Mouse (Mus musculus) right cerebral cortex, postnatal 25 days (tissue): ENCODE results near the gene Tnrc6a.

Experiments used
- DNase-seq: peaks from one replicate; pipeline ENCODE4 v3.0.0; 2022

Tnrc6a gene

DNA sequence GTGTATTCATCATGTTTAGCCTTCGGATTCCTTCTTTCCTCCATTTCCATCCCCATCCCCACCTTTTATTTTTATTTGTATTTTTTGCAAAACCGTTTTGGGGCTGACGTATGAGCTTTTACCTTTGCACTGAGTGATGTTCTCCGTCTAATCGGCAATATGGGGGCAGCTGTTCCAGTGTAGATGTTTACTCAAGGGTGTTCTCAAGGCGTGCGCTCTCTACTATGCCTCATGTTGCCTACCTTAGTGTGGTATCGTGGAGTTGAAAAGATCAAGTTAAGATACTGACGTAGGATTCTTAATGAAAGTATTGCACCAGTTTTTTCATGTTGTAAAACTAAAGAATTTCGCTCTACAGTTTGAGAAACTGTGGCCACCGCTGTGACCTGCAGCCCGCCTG lies 69.5 kb downstream of the Tnrc6a start:
- DNase-seq = no peak

DNA sequence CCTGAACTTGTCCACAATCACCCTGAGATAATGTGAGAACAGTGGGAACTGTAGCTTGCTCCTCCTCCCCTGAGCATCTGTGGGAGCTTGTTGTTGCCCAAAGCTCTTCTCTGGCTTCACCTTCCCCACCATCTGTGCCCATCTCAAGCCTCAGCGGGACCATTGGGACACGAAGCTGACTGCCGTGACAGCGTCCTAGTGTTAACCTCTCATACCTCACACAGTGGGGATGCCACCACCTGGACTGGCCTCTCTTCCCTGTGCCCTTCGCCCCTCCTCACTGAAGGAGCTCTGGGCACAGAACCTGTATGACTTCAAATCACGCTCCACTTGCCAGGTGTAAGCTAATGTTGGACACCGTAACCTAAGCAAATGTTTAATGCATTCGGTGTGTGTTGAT lies 71.0 kb downstream of the Tnrc6a start:
- DNase-seq = no peak

DNA sequence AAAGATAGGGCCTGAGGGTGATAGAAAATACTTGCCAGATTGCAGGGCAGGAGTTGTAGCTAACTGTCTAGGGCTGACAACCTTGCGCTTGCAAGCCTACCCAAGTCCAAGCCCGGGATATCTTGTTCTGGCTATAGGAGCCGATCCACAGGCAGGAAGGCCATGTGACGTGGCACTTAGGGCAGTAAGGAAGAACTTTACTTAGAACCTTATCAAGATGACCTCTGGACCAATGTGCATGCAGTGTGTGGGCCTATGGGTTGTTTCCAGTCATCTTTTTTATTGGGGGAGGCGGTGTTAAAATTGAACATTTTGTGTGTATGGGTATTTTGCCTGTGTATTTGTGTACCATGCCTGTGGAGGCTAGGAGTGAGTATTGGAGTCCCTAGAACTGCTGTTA lies 72.7 kb downstream of the Tnrc6a start:
- DNase-seq = no peak

DNA sequence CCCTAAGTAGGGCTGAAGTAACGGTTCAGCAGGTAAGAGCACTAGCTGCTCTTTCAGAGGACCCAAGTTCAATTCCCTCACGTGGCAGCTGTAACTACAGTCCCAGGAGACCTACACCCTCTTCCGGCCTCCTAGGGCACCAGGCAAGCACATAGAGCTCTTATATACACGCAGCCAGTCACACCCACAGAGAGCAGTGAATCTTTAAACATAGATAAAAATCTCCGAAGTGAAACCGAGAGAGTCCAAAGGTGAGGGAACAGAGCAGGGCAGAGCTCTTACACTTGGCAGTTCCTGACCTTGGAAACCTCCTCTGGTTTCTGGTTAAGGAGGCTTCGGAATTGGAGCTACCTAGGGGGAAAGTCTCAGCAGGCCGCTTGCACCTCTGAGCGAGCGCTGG lies 75.0 kb downstream of the Tnrc6a start:
- no peak for DNase-seq

DNA sequence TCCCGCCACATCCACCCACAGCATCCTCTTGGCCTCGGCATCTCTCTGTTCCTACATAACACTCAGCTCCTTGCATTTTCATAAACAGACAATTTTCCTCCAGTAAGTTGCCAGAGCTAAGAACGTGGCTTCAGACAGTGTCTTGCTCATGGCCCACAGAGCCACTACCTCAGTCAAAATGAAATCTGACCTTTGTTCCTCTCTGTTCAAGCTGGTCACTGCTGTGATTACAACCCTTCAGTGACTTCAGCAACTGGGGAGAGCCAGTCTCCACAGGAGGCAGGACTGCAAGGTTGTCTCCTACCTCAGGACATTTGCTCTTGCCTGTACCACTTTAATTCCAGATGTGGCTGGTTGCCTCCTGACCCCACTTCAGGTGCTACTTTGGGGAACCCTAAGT lies 75.5 kb downstream of the Tnrc6a start:
- no peak for DNase-seq

DNA sequence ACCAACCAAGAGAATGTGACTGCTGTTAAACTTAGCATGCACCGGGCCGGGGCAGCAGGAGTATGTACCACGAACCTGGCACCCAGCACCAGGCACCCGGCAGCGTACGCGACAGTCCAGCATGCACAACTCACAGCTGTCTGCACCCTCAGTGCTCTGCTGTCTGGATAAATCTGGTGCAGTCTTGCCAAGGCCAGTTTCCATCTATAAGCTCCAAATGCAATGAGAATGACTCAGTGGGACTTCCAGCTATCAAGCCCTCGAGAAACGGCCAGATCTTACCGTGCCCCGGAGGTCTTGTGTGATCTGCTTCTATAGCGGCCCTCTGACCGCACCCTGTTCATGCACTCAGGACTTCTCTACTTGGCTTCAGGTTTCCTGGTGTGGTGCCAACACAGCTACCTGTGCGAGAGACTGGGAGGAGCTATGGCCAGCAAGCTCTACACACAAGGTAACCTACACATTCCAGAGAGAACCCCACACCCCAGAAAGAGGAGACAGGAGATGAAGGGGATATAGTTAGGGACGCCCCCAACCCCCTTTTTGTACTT lies 76.0 kb downstream of the Tnrc6a start:
- no peak for DNase-seq

DNA sequence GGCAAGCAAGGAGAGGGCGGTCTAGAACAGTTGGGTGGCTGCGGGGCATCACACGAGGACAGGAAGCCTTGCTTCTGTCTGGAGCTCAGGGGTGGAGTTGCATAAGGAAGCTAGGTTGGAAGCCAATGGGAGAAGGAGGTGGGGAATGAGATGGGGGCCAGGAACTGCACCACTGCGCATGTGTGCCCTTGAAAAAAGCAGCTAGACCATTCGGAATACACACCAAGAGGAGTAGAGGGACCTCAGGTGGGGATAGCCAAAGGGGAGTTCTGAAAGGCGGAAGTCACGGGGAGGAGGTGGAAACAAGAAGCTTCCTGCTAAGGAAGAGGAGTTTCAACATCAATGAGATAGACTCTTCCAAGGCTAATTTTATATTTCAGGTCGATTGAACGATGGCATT lies 77.0 kb downstream of the Tnrc6a start:
- no peak for DNase-seq

DNA sequence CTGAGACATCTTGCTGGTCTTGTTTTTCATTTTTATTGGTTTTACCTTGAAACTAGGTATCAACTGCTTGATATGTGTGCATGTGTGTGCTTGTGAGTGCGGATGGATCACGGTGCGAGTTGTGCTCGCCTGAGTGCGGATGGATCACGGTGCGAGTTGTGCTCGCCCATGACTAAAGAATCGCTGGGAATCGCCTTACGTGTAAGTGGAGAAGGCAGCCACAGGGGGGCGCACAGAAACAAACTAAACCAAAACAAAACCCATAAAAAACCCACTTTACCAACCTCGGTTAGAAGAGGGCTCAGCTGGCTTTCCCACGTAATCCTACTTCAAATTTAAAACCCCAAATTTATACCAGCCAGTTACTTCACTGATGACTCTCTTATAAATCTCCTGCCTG lies 81.6 kb downstream of the Tnrc6a start:
- DNase-seq = peak; percentile 55

DNA sequence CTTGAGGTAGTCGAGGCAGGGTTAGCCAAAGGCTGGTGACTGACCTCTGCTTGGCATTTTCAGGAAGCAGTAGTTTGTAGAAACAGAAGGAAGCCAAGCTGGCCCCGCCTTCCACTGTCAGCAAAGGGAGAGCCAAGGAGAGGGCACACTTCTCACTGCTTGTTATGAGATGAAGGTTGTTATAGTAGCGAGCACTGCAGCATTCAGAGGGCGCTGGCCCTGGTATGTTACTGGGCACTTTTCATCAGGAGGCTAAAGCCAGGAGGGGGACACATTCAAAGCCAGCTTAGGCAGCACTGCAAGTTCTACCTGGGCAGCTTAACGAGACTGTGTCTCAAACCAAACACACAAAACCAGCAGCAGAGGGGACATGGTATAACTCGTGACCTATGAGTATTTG lies 83.9 kb downstream of the Tnrc6a start:
- no peak for DNase-seq

DNA sequence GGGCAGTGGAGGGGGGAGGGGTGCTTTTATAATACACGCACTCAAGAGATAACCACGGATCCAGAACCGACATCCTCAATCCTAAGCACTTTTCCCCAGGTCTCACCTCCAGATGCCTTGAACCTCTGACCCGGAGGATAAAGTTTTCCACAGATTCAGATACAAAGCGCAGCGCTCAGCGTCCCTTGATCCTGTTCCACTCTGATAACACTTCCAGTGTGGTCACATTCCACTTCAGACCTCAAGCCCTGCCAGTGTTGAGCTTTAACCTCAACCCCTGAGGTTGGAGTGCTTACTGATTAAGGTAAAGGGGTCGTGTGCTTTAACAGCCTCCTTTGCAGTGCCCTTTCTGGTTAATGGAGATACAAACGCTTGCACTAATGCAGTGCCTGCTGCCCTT lies 86.2 kb downstream of the Tnrc6a start:
- no peak for DNase-seq

DNA sequence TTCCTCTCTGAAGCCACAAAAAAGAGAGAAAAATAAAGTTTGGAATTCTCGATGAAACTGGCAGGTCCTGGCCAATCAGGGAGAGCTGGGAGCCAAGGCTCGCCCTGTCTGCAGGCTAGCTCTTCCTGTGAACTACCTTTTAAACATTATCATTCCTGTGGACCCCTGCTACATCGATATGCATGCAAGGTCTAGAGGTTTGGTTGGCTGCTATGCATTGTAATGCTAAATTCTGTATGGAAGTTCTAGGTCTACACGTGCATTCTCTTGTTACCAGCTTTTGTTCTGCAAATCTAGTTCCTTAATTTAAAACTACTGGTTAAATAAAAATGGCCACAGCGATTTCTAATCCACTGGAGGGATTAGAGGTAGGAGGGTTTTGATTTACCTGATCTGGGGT lies 87.8 kb downstream of the Tnrc6a start:
- no peak for DNase-seq

DNA sequence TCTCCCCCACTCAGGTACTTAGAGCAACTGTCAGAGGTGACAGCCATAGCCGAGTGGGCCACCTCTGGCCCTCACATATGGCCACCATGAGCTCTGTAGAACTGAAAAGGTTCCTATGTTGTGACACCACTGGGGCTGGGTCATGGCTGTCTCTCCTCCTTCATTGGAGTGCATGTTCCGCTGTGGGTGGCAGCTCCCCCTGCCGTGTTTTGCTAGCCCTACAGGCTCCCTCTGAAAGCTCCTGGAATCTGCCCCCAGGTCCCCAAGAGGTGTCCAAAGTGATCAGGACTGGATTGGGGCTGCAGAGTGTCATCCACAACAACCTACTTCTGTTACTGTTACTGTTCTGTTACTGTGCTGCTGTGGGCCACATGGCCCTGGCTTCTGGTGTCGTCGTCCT lies 88.6 kb downstream of the Tnrc6a start:
- no peak for DNase-seq

DNA sequence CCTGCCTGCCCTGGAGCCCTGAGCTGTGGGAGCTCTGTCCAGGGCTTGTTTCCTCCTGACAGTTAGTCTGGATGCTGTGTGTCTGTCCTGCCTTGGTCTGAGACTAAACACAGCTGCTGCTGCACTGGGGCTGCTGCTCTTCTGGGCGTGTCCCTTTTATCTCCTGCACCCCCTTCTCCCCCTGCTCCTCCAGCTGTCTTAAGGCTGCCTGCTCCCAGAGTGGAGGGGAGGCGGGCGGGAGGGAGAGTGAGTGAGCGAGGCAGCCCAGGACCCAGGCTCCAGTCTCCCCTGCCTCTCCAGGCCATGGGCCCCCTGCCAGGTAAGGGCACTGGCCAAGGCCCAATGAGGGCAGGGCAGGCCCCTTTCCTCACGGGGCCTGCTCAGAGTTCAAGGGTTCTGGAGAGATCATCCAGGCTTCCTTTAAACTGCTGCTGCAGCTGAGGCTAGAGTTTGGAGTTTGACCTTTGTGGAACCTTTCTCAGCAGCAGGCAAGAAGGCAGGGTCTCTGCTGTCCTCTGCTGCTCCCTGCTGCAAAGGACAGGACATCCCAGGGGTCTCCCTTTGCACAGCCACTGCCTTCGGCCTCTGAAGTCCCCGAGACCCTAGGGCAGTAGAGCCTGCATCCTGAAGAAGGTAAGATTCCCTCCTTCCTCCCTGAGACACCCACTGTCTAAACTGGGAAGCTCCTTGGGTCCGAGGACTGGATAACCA lies 90.8 kb downstream of the Tnrc6a start, which contains the start of gene Slc5a11:
Gene Slc5a11, plus strand, starts transcription at position 416 of the 711 bp plus-strand sequence.
- DNase-seq = no peak

DNA sequence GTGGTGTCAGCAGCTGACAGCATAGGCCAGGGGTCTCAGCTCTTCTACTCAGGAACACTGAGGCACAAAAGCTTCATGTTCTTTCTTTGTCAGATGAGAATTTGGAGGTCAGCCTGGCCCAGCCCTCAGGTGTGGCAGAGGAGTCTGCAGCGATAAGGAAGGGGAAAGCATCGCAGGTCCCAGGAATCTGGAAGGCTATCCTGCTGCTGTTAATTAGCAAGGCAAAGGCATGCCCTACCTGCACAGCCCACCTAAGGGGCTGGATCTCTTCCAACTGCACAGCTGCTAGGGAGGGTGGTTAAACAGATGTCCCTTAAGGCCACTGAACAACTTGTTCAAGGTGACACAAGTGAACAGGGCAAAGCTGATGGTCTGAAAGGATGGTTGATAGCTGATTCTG lies 91.5 kb downstream of the Tnrc6a start:
- no peak for DNase-seq

DNA sequence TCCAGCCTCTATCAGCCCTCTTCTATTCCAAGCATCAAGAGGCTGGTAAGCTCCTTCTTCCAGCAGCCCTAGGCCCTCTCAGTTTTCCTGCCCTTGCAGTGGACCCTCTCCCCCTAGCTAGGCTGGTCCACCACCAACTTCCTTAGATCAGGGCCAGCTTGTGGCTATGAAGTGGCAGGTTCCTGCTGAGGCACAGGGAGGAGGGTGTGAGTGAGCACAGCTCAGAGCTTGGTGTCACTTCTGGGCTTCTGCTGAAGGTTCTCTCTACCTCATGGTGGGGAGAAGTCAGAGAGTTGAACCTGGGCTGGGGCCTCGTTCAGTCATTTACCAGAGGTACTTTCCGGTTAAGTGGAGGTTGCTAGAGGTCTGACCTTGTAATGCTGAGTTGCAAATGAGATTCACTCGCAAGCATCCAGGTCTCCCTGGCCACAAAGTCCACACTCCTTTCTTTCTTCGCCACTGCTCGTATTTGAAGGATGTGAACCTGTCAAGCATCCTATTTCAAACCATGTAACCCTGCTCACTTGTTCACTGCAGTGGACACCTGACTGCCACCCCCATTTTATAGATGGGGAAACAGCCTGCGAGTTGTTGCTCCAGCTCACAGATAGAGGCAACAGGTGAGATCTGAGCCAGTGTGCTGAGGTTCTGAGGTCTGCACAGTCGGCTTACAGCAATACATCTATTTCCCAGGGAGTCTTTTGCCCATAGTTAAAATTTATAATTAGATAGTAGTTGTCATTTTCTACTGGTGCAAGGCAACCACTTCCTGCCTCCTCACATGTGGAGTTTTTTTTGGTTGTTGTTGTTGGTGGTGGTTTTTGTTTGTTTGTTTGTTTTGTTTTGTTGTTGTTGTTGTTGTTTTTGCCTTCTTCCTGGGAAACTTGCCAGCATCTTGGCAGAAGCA lies 94.0 kb downstream of the Tnrc6a start:
- no peak for DNase-seq

DNA sequence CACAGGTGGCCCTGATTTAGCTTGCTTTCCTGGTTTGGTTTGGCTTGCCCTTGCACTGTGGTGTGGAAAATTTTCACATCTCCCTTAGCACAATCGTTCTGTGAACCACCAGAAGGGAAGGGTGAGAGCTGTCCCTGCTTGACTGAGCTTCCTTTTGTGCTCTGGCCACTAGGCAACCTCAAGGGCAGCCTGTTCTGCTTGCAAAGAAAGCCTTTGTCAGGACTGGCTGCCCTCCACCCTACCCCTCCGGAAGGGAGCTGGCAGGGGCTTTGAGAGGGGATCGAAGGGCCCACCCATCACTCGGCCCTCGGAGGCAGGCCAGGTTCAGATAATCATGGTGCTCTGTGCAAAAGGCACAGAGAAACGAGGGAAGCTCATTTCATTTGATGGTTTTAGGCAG lies 94.9 kb downstream of the Tnrc6a start:
- DNase-seq = no peak

DNA sequence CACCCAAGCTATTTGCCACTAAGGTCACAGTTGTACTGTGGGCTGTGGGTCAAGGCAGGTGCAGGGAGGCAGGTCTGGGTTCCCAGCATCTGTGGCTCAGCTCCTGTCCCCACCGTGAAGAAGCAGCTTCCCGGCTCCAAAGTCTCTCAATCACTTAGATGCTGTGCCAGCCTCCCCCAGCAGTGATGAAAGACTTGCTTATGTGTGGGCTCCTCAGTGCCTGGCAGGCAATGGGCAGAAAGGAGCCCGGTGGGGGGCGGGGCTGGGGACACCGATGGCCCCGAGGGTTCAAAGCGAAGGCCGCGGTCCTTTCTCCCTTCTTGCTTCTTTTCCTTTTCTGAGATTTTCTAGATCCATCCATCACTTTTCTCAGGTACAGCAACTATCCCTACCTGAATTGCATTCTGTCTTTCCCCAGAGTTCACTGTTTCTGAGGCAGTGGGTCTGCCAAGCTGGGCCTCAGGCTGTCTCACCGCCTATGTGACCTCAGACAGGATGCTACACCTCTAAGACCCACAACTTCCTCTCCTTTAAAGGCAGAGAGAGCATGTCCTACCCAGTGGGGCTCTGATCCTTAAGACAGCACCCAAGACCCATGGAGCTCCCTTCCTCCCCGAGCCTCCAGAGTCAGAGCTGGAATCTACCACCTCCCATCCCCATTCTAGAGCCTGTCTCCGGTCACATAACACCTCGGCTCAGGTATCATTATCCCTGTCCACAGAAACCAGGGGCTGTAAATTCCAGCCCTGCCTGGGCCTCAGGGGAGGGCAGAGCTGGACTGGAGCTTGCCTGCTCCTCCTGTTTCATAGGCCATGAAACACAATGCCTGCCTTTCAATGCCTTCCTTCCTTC lies 96.3 kb downstream of the Tnrc6a start:
- DNase-seq = no peak

DNA sequence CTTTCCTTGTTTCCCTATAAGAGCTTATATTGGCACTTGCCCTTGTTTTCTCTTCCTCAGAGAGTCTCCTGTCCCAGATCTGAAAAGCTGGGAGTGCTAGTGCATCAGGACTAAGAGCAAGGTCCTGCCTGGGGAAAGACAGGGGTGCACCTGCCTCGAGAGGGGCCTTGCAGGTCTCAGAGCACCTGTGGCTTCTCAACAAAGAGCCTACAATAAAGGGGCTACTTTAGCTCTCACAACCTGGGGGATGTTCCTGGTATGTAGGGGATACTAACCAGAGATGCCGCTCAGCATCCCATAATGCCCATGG lies 96.9 kb downstream of the Tnrc6a start:
- DNase-seq = no peak

DNA sequence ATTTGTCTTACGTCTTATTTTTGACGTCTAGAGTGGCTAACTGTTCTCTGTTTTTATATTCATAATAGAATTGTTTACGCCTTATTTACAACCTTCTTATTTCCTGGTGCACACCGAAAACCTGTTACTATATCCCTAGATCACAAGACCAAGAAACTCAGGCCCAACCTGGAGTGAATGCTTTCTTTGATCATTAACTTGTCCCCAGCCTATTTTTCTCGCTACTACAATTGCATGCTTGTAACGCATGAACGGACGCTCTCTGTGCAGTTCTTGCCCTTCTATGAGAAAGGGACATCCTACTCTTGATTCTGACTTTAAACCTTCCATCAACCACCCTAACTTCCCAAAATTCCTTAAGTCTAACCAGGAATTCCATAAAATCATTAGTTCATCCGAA lies 100.4 kb downstream of the Tnrc6a start:
- DNase-seq = no peak

DNA sequence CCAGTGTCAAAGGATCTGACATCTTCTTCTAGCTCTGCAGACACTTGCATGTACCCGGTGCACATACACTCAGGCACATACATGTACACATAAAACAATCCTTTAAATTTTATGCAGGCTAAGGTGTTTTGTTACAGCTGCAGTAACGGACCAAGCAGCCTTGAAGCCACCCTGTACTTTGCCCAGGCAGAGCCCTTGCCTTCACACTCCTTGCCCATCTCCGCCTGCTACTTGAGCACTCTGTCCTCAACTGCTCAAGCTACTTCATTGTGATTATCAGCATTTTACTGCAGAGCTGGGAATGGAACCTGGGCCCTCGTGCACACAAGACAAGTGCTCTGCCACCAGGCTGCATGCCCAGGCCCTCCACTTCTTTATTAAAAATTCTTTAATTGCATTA lies 101.5 kb downstream of the Tnrc6a start:
- DNase-seq = no peak

DNA sequence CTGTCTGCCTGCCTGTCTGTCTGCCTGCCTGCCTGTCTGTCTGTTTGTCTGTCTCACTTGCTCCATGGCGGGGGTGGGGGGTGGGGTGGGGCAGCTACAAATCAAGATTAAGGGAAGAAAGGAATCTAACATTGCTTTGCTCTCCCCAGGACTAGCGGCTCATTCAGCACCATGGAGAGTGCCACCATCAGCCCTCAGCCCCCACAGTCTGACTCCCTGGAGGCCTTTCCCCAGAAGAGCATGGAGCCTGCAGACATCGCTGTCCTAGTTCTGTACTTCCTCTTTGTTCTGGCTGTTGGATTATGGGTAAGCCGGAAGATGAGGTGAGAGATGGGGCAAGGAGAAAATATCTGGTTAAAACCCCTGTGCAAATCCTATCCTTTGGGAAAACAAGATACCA lies 111.8 kb downstream of the Tnrc6a start:
- DNase-seq = no peak

DNA sequence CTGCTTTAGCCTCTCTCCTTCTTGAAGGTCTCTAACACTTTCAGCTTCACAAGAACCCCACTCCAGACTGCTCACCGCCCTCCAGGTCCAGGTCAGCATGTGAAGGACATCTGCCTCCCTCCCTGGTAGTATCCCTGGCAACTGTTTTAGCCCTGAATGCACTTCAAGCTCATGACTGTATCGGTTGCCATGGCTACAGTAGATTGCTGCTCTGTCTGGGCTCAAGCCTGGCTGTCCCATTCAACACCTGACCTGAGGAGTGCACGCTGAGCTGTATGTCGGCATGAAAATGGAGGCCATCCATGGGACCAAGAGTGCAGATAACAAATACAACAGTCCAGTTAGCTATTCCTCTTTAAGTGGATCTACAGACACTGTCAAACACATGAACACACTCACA lies 114.9 kb downstream of the Tnrc6a start:
- no peak for DNase-seq

DNA sequence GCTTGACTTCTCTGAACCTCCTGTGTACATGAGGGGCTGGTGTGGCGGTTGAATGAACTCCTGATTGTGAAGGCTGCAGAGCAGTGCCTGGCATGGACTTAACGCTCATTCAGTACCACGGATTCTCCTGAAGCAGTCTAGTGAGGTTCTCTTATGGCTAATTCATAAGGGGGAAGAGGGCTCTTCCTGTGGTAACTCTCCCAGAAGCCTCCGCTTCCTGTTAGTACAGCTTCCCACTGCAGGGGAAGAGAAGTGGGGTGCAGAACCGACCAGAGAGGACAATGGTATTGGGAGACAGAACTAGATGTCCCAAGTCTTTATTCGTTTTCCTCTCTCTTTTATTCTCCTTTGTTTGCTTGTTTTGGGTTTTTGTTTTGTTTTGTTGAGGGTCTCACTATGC lies 116.4 kb downstream of the Tnrc6a start:
- no peak for DNase-seq
